Mouse (Mus musculus) heart, embryonic 11.5 days (tissue): ENCODE data around the gene Efcab6. TPM values are rescaled to one million over a fixed set of nuclear protein-coding genes. Genes with fewer than 3 reads are reported as not detected.

ENCODE experiments used
- polyA plus RNA-seq: library from polyadenylated mRNA; unstranded; fragments of >200 nt; fragmentation: Nextera tagmentation; extraction: Ambion mirVana; gene quantifications from 2 replicates; pipeline ENCODE4 v1.2.1, GENCODE M21; 2014

The Efcab6 gene
- polyA plus RNA-seq, 1 experiment from 2014 or later: not detected

Other genes starting within 250 kb of the Efcab6 start
- gene Sult4a1, start 40.4 kb upstream of the Efcab6 start, polyA plus RNA-seq: 0.49 and 0.87 TPM in 2 replicates
- gene Pnpla5, start 57.8 kb upstream of the Efcab6 start, polyA plus RNA-seq: not detected in 2 replicates
- 0.34 and 0.97 TPM in 2 replicates for gene Pnpla3, start 102.5 kb upstream of the Efcab6 start, polyA plus RNA-seq
- 75.9 and 95.7 TPM in 2 replicates for gene Samm50, start 126.9 kb upstream of the Efcab6 start, polyA plus RNA-seq
- gene Parvb, start 166.7 kb upstream of the Efcab6 start, polyA plus RNA-seq: 19.3 and 21.1 TPM in 2 replicates